Mouse (Mus musculus) hindbrain, embryonic 10.5 days (tissue): ENCODE measurements around the gene Pkp1. TPM values are rescaled to one million over a fixed set of nuclear protein-coding genes. Genes with fewer than 3 reads are reported as not detected.
A peak's percentile ranks its signal among the peaks of the same experiment; 100 is the strongest.

ENCODE experiments used
- DNase-seq: peaks from one replicate; pipeline ENCODE4 v3.0.0-alpha.2; 2017; ENCODE audit warnings: low spot score
- H3K27ac ChIP-seq: fragments of 300-500 bp; sonication (generic); 2 replicates; pipeline ENCODE4 v1.5.1; 2016; ENCODE audit warnings: mild to moderate bottlenecking, moderate library complexity
- H3K27me3 ChIP-seq: fragments of 300-500 bp; sonication (generic); 2 replicates; pipeline ENCODE4 v1.6.1; 2016; ENCODE audit warnings: mild to moderate bottlenecking; ENCODE audit not compliant: poor library complexity, insufficient read depth, severe bottlenecking
- H3K36me3 ChIP-seq: fragments of 300-500 bp; sonication (generic); 2 replicates; pipeline ENCODE4 v1.6.1; 2016; ENCODE audit warnings: mild to moderate bottlenecking, moderate library complexity
- H3K4me1 ChIP-seq: fragments of 300-500 bp; sonication (generic); replicated peaks from 2 replicates; pipeline ENCODE4 v1.6.1; 2016; ENCODE audit warnings: mild to moderate bottlenecking
- H3K4me3 ChIP-seq: fragments of 300-500 bp; sonication (generic); 2 replicates; pipeline ENCODE4 v1.5.1; 2016; ENCODE audit warnings: mild to moderate bottlenecking, moderate library complexity
- H3K9me3 ChIP-seq: fragments of 300-500 bp; sonication (generic); 2 replicates; pipeline ENCODE4 v1.6.1; 2016; ENCODE audit warnings: mild to moderate bottlenecking, moderate library complexity
- WGBS: fragments of 180-500 bp; shearing (Covaris S2); methylation state at CpG from one replicate; pipeline ENCODE4 v1.1.7; 2016; 5-methylcytosine and 5-hydroxymethylcytosine counted together
- polyA plus RNA-seq: library from polyadenylated mRNA; unstranded; fragments of >200 nt; fragmentation: Nextera tagmentation; extraction: Ambion mirVana; gene quantifications from 2 replicates; pipeline ENCODE4 v1.2.1, GENCODE M21; 2016

The Pkp1 gene
- polyA plus RNA-seq, 1 experiment from 2014 or later: 0.20 TPM

GRCm38 (mm10) chr1:135863786-135864335 lies 55.1 kb downstream of the Pkp1 start:
- Histone ChIP-seq H3K4me1 (no peaks in the 10 kb centered on the region), H3K9me3 (no peaks in the 10 kb centered on the region), H3K27me3 (peaks cover 7% of the 10 kb centered on the region; the same call in 1 of the 2 replicates), H3K36me3 (no peaks in the 10 kb centered on the region), H3K4me3 (no peak overlapping the region), H3K27ac (no peak overlapping the region)
- DNase-seq: no peak
- 85% methylated on average over 9 of the region's 9 CpGs for WGBS

GRCm38 (mm10) chr1:135862561-135862960 lies 56.4 kb downstream of the Pkp1 start:
- Histone ChIP-seq H3K27me3 (peaks cover 7% of the 10 kb centered on the region; the same call in 1 of the 2 replicates), H3K4me1 (no peaks in the 10 kb centered on the region), H3K36me3 (no peaks in the 10 kb centered on the region), H3K27ac (no peak overlapping the region), H3K4me3 (no peak overlapping the region), H3K9me3 (no peaks in the 10 kb centered on the region)
- 86% methylated on average over 5 of the region's 5 CpGs for WGBS
- no peak for DNase-seq

GRCm38 (mm10) chr1:135861980-135862552 lies 56.9 kb downstream of the Pkp1 start:
- H3K36me3 ChIP-seq: no peaks in the 10 kb centered on the region
- H3K27ac ChIP-seq: no peak overlapping the region
- no peaks in the 10 kb centered on the region for H3K4me1 ChIP-seq
- H3K9me3 ChIP-seq: no peaks in the 10 kb centered on the region
- H3K4me3 ChIP-seq: no peak overlapping the region
- peaks cover 7% of the 10 kb centered on the region; the same call in 1 of the 2 replicates for H3K27me3 ChIP-seq
- 71% methylated on average over 9 of the region's 9 CpGs for WGBS
- DNase-seq: no peak

- Histone ChIP-seq H3K4me1 (no peaks in the 10 kb centered on the region; the same call in 1 of the 2 replicates), H3K4me3 (no peak overlapping the region), H3K27me3 (peaks cover 5% of the 10 kb centered on the region; the same call in 1 of the 2 replicates), H3K9me3 (no peaks in the 10 kb centered on the region), H3K36me3 (no peaks in the 10 kb centered on the region), H3K27ac (no peak overlapping the region)
- whole genome bisulfite sequencing: 79% methylated on average over 5 of the region's 5 CpGs
- DNase-seq: no peak
Measured at GRCm38 (mm10) chr1:135861091-135861490, 57.9 kb downstream of the Pkp1 start.

GRCm38 (mm10) chr1:135858533-135858932 lies 60.5 kb downstream of the Pkp1 start:
- H3K27me3 ChIP-seq: no peaks in the 10 kb centered on the region
- DNase-seq: no peak
- WGBS: 89% methylated on average over 7 of the region's 7 CpGs

GRCm38 (mm10) chr1:135857137-135857775 lies 61.8 kb downstream of the Pkp1 start:
- H3K4me1 ChIP-seq: peaks cover 10% of the 10 kb centered on the region
- H3K9me3 ChIP-seq: no peaks in the 10 kb centered on the region
- H3K27ac ChIP-seq: no peak overlapping the region
- no peaks in the 10 kb centered on the region for H3K36me3 ChIP-seq
- no peak overlapping the region for H3K4me3 ChIP-seq
- H3K27me3 ChIP-seq: no peaks in the 10 kb centered on the region
- 61% methylated on average over 11 of the region's 11 CpGs for WGBS
- no peak for DNase-seq

More at GRCm38 (mm10) chr1:135858533-135858932, 60.5 kb downstream of the Pkp1 start:
- H3K4me3 ChIP-seq: no peak overlapping the region
- H3K36me3 ChIP-seq: no peaks in the 10 kb centered on the region
- no peaks in the 10 kb centered on the region; the same call in 1 of the 2 replicates for H3K4me1 ChIP-seq
- H3K9me3 ChIP-seq: no peaks in the 10 kb centered on the region
- no peak overlapping the region for H3K27ac ChIP-seq

- no peak overlapping the region for H3K4me3 ChIP-seq
- H3K36me3 ChIP-seq: no peaks in the 10 kb centered on the region
- no peaks in the 10 kb centered on the region for H3K9me3 ChIP-seq
- no peak overlapping the region for H3K27ac ChIP-seq
- WGBS: 80% methylated on average over 4 of the region's 4 CpGs
- no peak for DNase-seq
- no peaks in the 10 kb centered on the region for H3K27me3 ChIP-seq
- H3K4me1 ChIP-seq: peaks cover 22% of the 10 kb centered on the region
Measured at GRCm38 (mm10) chr1:135856070-135856469, 62.9 kb downstream of the Pkp1 start.

GRCm38 (mm10) chr1:135855344-135855687 lies 63.7 kb downstream of the Pkp1 start:
- Histone ChIP-seq H3K9me3 (no peaks in the 10 kb centered on the region), H3K4me1 (peaks cover 28% of the 10 kb centered on the region), H3K27me3 (no peaks in the 10 kb centered on the region), H3K4me3 (no peak overlapping the region), H3K27ac (no peak overlapping the region), H3K36me3 (no peaks in the 10 kb centered on the region)
- no peak for DNase-seq
- 100% methylated on average over 1 of the region's 1 CpGs for WGBS

GRCm38 (mm10) chr1:135854591-135855343 lies 64.2 kb downstream of the Pkp1 start:
- Histone ChIP-seq H3K27me3 (no peaks in the 10 kb centered on the region), H3K36me3 (no peaks in the 10 kb centered on the region), H3K27ac (no peak overlapping the region), H3K9me3 (no peaks in the 10 kb centered on the region), H3K4me3 (no peak overlapping the region), H3K4me1 (peaks cover 28% of the 10 kb centered on the region)
- 90% methylated on average over 6 of the region's 6 CpGs for WGBS
- no peak for DNase-seq

- Histone ChIP-seq H3K4me3 (no peak overlapping the region), H3K27me3 (no peaks in the 10 kb centered on the region; the same call in 1 of the 2 replicates), H3K9me3 (no peaks in the 10 kb centered on the region), H3K4me1 (peaks cover 38% of the 10 kb centered on the region), H3K36me3 (no peaks in the 10 kb centered on the region), H3K27ac (peak overlapping the region; percentile 77)
- no peak for DNase-seq
- WGBS: 90% methylated on average over 4 of the region's 4 CpGs
Measured at GRCm38 (mm10) chr1:135853200-135853599, 65.8 kb downstream of the Pkp1 start.

GRCm38 (mm10) chr1:135852044-135852756 lies 66.8 kb downstream of the Pkp1 start:
- peaks cover 38% of the 10 kb centered on the region for H3K4me1 ChIP-seq
- H3K27ac ChIP-seq: peak overlapping the region; percentile 77
- H3K4me3 ChIP-seq: peak overlapping the region; percentile 9; the same call in 1 of the 2 replicates
- H3K27me3 ChIP-seq: no peaks in the 10 kb centered on the region; the same call in 1 of the 2 replicates
- 45% methylated on average over 13 of the region's 13 CpGs for WGBS
- no peaks in the 10 kb centered on the region for H3K36me3 ChIP-seq
- H3K9me3 ChIP-seq: no peaks in the 10 kb centered on the region
- peak; percentile 40 for DNase-seq

- Histone ChIP-seq H3K36me3 (no peaks in the 10 kb centered on the region), H3K27ac (peak overlapping the region; percentile 77), H3K27me3 (no peaks in the 10 kb centered on the region; the same call in 1 of the 2 replicates), H3K4me3 (no peak overlapping the region), H3K9me3 (no peaks in the 10 kb centered on the region), H3K4me1 (peaks cover 38% of the 10 kb centered on the region)
- peak; percentile 31 for DNase-seq
- 67% methylated on average over 12 of the region's 12 CpGs for WGBS
Measured at GRCm38 (mm10) chr1:135850722-135851512, 68.1 kb downstream of the Pkp1 start.
